Mouse (Mus musculus) forebrain, embryonic 11.5 days (tissue): ENCODE results near the gene Tnfrsf25. TPM values are rescaled to one million over a fixed set of nuclear protein-coding genes. Genes with fewer than 3 reads are reported as not detected.

Experiments
- ATAC-seq: fragments of 200-750 bp; cut with Nextera tagmentation; replicated peaks from 2 replicates; pipeline ENCODE4 v1.8.0; 2017; ENCODE audit warnings: moderate TSS enrichment; ENCODE audit not compliant: low FRiP score
- DNase-seq: peaks from one replicate; pipeline ENCODE4 v3.0.0-alpha.2; 2017; ENCODE audit warnings: low spot score
- H3K27ac ChIP-seq: fragments of 300-500 bp; sonication (generic); 2 replicates; pipeline ENCODE4 v1.5.1; 2014; ENCODE audit warnings: low read depth, low read length
- H3K27me3 ChIP-seq: fragments of 300-500 bp; sonication (generic); 2 replicates; pipeline ENCODE4 v1.6.1; 2014; ENCODE audit warnings: mild to moderate bottlenecking, low read length, mixed read lengths; ENCODE audit not compliant: control insufficient read depth, insufficient read depth
- H3K36me3 ChIP-seq: fragments of 300-500 bp; sonication (generic); 2 replicates; pipeline ENCODE4 v1.6.1; 2014; ENCODE audit warnings: mild to moderate bottlenecking, low read length, moderate library complexity, mixed read lengths; ENCODE audit not compliant: control insufficient read depth, insufficient read depth
- H3K4me1 ChIP-seq: fragments of 300-500 bp; sonication (generic); replicated peaks from 2 replicates; pipeline ENCODE4 v1.6.1; 2014; ENCODE audit warnings: low read length, mixed read lengths; ENCODE audit not compliant: control insufficient read depth, insufficient read depth
- H3K4me2 ChIP-seq: fragments of 300-500 bp; sonication (generic); 2 replicates; pipeline ENCODE4 v1.6.1; 2014; ENCODE audit warnings: low read depth, mild to moderate bottlenecking, low read length, moderate library complexity, mixed read lengths; ENCODE audit not compliant: severe bottlenecking
- H3K4me3 ChIP-seq: fragments of 300-500 bp; sonication (generic); 2 replicates; pipeline ENCODE4 v1.5.1; 2014; ENCODE audit warnings: low read depth, low read length
- H3K9ac ChIP-seq: fragments of 300-500 bp; sonication (generic); 2 replicates; pipeline ENCODE4 v1.6.1; 2014; ENCODE audit warnings: low read length
- H3K9me3 ChIP-seq: fragments of 300-500 bp; sonication (generic); 2 replicates; pipeline ENCODE4 v1.6.1; 2016; ENCODE audit warnings: low read length, mixed read lengths; ENCODE audit not compliant: control insufficient read depth
- WGBS: fragments of 180-500 bp; shearing (Covaris S2); extraction: QIAGEN DNeasy Blood & Tissue Kit; methylation state at CpG from one replicate; pipeline ENCODE4 v1.1.7; 2014; 5-methylcytosine and 5-hydroxymethylcytosine counted together
- polyA plus RNA-seq: library from polyadenylated mRNA; unstranded; fragments of >200 nt; fragmentation: Nextera tagmentation; extraction: Ambion mirVana; gene quantifications from 2 replicates; pipeline ENCODE4 v1.2.1, GENCODE M21; 2014

Gene Tnfrsf25
- polyA plus RNA-seq, 1 experiment from 2014 or later = not detected

DNA sequence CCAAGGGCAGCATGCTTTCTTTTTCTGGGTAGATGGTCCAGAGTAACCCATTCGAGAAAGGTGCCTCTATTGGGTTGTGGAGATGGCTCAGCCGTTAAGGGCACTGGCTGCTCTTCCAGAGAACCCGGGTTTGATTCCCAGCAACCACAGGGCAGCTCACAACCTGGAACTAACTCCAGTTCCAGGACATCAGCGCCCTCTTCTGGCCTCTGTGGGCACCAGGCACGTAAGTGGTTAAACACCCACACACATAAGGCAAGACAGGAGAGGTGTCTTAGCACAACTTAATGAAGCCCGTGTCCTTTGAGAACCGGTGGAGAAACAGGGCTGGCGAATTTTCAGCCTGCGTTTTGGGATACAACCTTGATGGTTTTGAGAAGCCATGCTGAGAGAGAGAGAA lies 41.2 kb upstream of the Tnfrsf25 start:
- Histone ChIP-seq H3K4me1 (no peaks in the 10 kb centered on the region), H3K9ac (no peak overlapping the region)
- WGBS = 82% methylated on average over 9 of the region's 9 CpGs

DNA sequence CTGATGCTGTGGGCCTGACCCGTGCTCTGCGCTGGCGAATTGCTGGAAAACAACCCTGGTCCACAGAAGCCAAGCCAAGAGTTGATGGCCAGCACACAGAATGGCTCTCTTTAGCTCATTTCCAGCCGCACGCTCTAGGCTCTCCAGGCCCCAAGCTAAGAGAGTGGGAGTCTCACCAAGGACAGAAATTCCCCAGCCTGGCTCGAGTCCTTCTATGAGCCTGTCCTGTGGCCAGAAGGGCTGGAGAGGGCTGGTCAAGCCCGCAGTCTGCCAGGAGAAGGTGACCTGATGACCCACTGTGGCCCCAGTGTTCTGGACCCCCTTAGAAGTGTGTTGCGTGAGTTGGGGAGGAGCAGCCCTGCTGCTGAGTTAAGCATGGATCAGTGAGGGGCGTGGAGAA lies 38.5 kb upstream of the Tnfrsf25 start:
- no peak for ATAC-seq
- WGBS = 90% methylated on average over 9 of the region's 9 CpGs
- no peaks in the 10 kb centered on the region for H3K9me3 ChIP-seq

More for the DNA sequence above, 41.2 kb upstream of the Tnfrsf25 start:
- ATAC-seq (no peak), DNase-seq (no peak)
- no peak overlapping the region for H3K4me3 ChIP-seq
- no peak overlapping the region for H3K4me2 ChIP-seq
- no peaks in the 10 kb centered on the region for H3K27me3 ChIP-seq
- H3K9me3 ChIP-seq = no peaks in the 10 kb centered on the region
- H3K27ac ChIP-seq = no peak overlapping the region
- H3K36me3 ChIP-seq = no peaks in the 10 kb centered on the region

DNA sequence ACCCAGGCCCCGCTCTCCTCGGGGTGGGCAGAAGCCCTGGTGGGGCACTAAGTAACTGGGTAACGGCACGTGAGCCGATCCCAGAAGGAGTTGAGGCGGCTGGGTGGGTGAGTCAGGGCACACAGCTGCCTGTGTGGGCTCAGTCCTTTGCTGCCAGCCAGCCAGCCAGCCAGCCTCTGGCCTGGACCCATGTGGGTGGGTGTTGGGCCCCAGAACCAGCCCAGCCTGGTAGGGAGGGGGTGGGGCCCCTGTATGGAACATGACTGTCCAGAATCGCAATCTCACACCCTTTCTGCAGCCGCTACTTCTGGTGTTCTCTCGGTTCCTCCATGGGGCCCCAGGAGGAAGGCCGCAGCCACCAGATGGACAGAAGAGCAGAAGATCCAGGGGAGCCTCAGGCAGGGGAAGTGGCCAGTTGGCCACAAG lies 37.6 kb upstream of the Tnfrsf25 start:
- Histone ChIP-seq H3K4me3 (no peak overlapping the region), H3K27me3 (no peaks in the 10 kb centered on the region), H3K4me2 (no peak overlapping the region), H3K4me1 (no peaks in the 10 kb centered on the region), H3K36me3 (no peaks in the 10 kb centered on the region), H3K27ac (no peak overlapping the region), H3K9me3 (no peaks in the 10 kb centered on the region), H3K9ac (no peak overlapping the region)
- ATAC-seq (no peak), DNase-seq (no peak)
- WGBS = 96% methylated on average over 10 of the region's 10 CpGs

More for the DNA sequence above, 38.5 kb upstream of the Tnfrsf25 start:
- DNase-seq = no peak
- Histone ChIP-seq H3K4me1 (no peaks in the 10 kb centered on the region), H3K27me3 (no peaks in the 10 kb centered on the region), H3K4me3 (no peak overlapping the region), H3K4me2 (no peak overlapping the region), H3K36me3 (no peaks in the 10 kb centered on the region), H3K9ac (no peak overlapping the region), H3K27ac (no peak overlapping the region)

DNA sequence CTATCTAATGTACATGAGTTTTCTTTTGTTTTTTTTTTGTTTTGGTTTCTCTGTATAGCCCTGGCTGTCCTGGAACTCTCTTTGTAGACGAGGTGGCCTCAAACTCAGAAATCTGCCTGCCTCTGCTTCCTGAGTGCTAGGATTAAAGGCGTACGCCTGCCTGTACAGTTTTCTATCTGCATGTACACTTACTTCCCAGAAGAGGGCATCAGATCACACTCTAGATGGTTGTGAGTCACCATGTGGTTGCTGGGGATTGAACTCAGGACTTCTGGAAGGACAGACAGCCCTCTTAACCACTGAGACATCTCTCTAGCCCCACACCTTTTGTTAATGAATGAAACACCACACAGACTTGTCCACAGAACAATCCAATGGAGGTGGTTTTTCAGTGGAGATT lies 36.5 kb upstream of the Tnfrsf25 start:
- Histone ChIP-seq H3K9ac (no peak overlapping the region), H3K9me3 (no peaks in the 10 kb centered on the region), H3K4me1 (no peaks in the 10 kb centered on the region), H3K27ac (no peak overlapping the region), H3K4me3 (no peak overlapping the region), H3K4me2 (no peak overlapping the region), H3K36me3 (no peaks in the 10 kb centered on the region), H3K27me3 (no peaks in the 10 kb centered on the region)
- WGBS = 91% methylated on average over 3 of the region's 3 CpGs
- DNase-seq (no peak), ATAC-seq (no peak)

DNA sequence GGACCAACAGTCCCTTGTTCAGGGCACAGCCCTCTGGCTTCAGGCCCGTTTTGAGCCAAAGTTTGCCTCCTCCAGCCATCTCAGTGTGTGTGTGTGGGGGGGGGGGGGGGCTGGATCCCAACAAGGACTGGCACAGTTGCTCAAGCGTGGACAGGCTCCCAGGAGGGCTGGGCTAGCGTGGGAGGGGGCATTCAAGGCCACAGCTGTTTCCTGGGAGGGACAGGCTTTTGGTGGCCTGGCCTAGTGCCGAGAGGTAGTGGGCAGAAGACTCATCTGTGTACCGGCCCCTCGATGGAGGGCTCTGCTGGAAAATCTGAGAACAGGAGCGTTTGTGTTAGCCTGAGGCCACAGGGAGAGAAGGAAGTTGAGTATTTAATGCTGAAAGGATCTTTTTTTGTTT lies 35.8 kb upstream of the Tnfrsf25 start:
- Histone ChIP-seq H3K27me3 (no peaks in the 10 kb centered on the region), H3K4me1 (no peaks in the 10 kb centered on the region), H3K4me3 (no peak overlapping the region), H3K36me3 (no peaks in the 10 kb centered on the region), H3K27ac (no peak overlapping the region), H3K4me2 (no peak overlapping the region), H3K9ac (no peak overlapping the region), H3K9me3 (no peaks in the 10 kb centered on the region)
- ATAC-seq (no peak), DNase-seq (no peak)
- WGBS = 82% methylated on average over 7 of the region's 7 CpGs

DNA sequence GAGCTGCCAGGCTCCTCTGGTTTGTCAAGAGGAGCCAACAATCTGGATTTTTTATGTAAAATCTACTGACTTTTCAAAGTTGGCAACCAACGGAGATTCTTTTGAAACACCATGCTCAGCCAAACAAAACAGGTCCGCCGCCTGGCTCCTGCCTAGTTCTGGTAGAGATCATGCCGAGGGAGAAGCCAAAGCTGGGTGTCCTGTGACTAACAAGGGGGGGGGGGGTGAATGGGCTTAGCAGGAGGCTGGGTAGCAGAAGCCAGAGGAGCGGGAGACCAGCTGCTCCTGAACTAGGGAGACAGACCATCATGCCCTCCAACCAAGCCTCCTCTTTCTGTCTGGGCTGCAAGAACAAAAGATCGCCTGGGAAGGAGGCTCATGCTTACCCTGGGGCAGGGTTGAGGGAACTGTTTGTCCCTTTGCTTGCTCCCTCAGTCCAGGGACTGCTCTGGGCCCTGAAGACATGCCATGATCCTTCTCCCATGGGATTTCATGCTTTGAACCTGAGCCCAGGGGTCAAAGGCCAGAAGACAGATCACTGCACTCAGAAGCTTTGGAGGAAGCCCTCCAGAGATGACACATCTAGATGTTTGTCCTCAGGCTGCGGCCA lies 32.0 kb upstream of the Tnfrsf25 start:
- no peak overlapping the region for H3K4me2 ChIP-seq
- H3K9ac ChIP-seq = no peak overlapping the region
- no peak overlapping the region for H3K27ac ChIP-seq
- WGBS = 70% methylated on average over 7 of the region's 7 CpGs
- no peaks in the 10 kb centered on the region for H3K9me3 ChIP-seq
- H3K36me3 ChIP-seq = no peaks in the 10 kb centered on the region
- no peak overlapping the region for H3K4me3 ChIP-seq
- no peak for ATAC-seq
- peaks cover 3% of the 10 kb centered on the region for H3K4me1 ChIP-seq
- H3K27me3 ChIP-seq = peaks cover 2% of the 10 kb centered on the region; the same call in 1 of the 2 replicates
- no peak for DNase-seq

DNA sequence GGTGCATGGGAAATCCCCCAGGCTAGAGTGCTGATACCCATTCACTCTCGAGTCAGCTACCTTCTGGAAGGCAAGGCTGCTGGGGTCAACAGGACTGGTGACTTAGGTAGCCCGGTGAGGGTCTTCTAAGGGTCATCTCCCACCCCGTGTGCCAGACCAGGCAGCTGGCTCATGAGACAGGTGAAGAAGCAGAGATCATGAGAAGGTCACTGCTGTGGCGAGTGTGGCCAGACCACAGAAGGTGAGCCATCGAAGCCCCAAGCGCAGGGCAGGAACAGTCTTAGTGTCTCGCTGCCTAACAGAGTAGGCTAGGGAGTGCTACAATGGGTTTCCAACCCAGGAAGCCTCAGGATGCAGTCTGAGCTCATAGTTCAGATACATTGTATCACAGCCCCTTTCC lies 31.1 kb upstream of the Tnfrsf25 start:
- no peak overlapping the region for H3K4me3 ChIP-seq
- no peak overlapping the region for H3K4me2 ChIP-seq
- WGBS = 91% methylated on average over 7 of the region's 7 CpGs
- H3K27ac ChIP-seq = no peak overlapping the region
- no peak overlapping the region for H3K9ac ChIP-seq
- H3K36me3 ChIP-seq = no peaks in the 10 kb centered on the region
- no peak for DNase-seq
- peaks cover 2% of the 10 kb centered on the region; the same call in 1 of the 2 replicates for H3K27me3 ChIP-seq
- no peak for ATAC-seq
- no peaks in the 10 kb centered on the region for H3K9me3 ChIP-seq
- H3K4me1 ChIP-seq = peaks cover 3% of the 10 kb centered on the region

DNA sequence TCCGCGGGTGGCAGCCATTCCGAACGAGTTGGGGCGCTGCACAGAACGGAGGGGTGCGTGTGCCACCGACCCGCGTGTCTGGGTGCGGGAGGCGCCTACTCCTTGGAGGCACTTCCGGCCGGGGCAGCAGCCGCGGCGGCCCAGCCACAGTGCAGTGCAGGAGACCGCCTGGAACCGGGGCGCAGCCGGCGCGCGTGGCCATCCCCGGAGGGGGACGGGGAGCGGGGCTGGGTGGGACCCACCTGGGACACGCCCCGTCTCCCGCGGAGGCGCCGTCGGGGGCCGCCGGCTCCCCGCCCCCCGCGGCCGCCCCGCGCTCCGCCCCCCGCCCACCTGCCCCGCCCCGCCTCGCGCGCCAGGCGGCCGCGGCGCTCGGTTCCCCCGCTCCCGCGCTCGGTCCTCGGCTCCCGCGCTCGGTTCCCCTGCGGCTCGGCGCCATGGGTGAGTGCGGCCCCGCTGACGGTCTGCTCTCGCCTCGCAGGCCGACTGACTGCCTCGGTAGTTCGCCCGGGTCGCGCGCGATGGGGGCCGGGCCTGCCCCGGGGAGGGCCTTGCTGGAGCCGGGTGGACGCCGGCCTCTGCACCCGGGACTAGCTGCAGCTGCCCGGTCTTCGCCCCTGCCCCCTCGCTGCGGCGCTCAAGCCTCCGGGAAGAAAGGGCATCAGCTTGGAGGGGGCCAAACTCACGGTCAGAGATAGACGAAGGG lies 29.1 kb upstream of the Tnfrsf25 start:
- H3K27me3 ChIP-seq = peaks cover 2% of the 10 kb centered on the region; the same call in 1 of the 2 replicates
- 0 out of 2 replicates have a peak overlapping the region, but pooled peaks have one; percentile 10 for H3K27ac ChIP-seq
- peaks cover 3% of the 10 kb centered on the region for H3K4me1 ChIP-seq
- no peaks in the 10 kb centered on the region for H3K36me3 ChIP-seq
- DNase-seq (peak; percentile 78), ATAC-seq (peak; percentile 68)
- peak overlapping the region; percentile 97 for H3K4me2 ChIP-seq
- H3K9ac ChIP-seq = peak overlapping the region; percentile 81
- WGBS = under 1% methylated on average over 61 of the region's 92 CpGs
- peak overlapping the region; percentile 75 for H3K4me3 ChIP-seq
- no peaks in the 10 kb centered on the region for H3K9me3 ChIP-seq
